Mouse (Mus musculus) ES-Bruce4 (cell line): ENCODE data around the gene Kcnd3.

Experiments
- CTCF ChIP-seq: IDR thresholded peaks from one replicate; pipeline ENCODE4 v1.8.1; 2011; ENCODE audit warnings: low read depth, low read length
- EP300 ChIP-seq: IDR thresholded peaks from 2 replicates; pipeline ENCODE4 v1.6.1; 2011; ENCODE audit warnings: low read depth, low read length; ENCODE audit not compliant: insufficient read depth
- POLR2A ChIP-seq: IDR thresholded peaks from one replicate; pipeline ENCODE4 v1.8.1; 2011; ENCODE audit warnings: low read length; ENCODE audit not compliant: insufficient read depth

GRCm38 (mm10) chr3:105696387-105697147, 244.4 kb downstream of the Kcnd3 start:
- TF ChIP-seq CTCF (no peak), POLR2A (no peak), EP300 (no peak)
